Mouse (Mus musculus) hindbrain, embryonic 12.5 days (tissue): ENCODE data around the gene Kcnh4. TPM values are rescaled to one million over a fixed set of nuclear protein-coding genes. Genes with fewer than 3 reads are reported as not detected.

Experiments
- ATAC-seq: fragments of 200-750 bp; cut with Nextera tagmentation; 2 replicates; pipeline ENCODE4 v1.8.0; 2017; ENCODE audit warnings: moderate TSS enrichment; ENCODE audit not compliant: low FRiP score
- H3K27ac ChIP-seq: fragments of 300-500 bp; sonication (generic); 2 replicates; pipeline ENCODE4 v1.5.1; 2016; ENCODE audit warnings: mild to moderate bottlenecking
- H3K27me3 ChIP-seq: fragments of 300-500 bp; sonication (generic); 2 replicates; pipeline ENCODE4 v1.6.1; 2016; ENCODE audit warnings: mild to moderate bottlenecking
- H3K36me3 ChIP-seq: fragments of 300-500 bp; sonication (generic); 2 replicates; pipeline ENCODE4 v1.6.1; 2016; ENCODE audit warnings: mild to moderate bottlenecking
- H3K4me1 ChIP-seq: fragments of 300-500 bp; sonication (generic); 2 replicates; pipeline ENCODE4 v1.6.1; 2016
- H3K4me2 ChIP-seq: fragments of 300-500 bp; sonication (generic); replicated peaks from 2 replicates; pipeline ENCODE4 v1.6.1; 2016; ENCODE audit warnings: mild to moderate bottlenecking
- H3K4me3 ChIP-seq: fragments of 300-500 bp; sonication (generic); 2 replicates; pipeline ENCODE4 v1.5.1; 2016; ENCODE audit warnings: mild to moderate bottlenecking
- H3K9ac ChIP-seq: fragments of 300-500 bp; sonication (generic); 2 replicates; pipeline ENCODE4 v1.6.1; 2016; ENCODE audit warnings: mild to moderate bottlenecking, moderate library complexity
- H3K9me3 ChIP-seq: fragments of 300-500 bp; sonication (generic); replicated peaks from 2 replicates; pipeline ENCODE4 v1.6.1; 2016; ENCODE audit warnings: mild to moderate bottlenecking
- WGBS: fragments of 180-500 bp; shearing (Covaris S2); methylation state at CpG from one replicate; pipeline ENCODE4 v1.1.7; 2016; 5-methylcytosine and 5-hydroxymethylcytosine counted together
- polyA plus RNA-seq: library from polyadenylated mRNA; unstranded; fragments of >200 nt; fragmentation: Nextera tagmentation; extraction: Ambion mirVana; gene quantifications from 2 replicates; pipeline ENCODE4 v1.2.1, GENCODE M21; 2016

Gene Kcnh4
- polyA plus RNA-seq, 1 experiment from 2014 or later = 6.0 TPM

DNA sequence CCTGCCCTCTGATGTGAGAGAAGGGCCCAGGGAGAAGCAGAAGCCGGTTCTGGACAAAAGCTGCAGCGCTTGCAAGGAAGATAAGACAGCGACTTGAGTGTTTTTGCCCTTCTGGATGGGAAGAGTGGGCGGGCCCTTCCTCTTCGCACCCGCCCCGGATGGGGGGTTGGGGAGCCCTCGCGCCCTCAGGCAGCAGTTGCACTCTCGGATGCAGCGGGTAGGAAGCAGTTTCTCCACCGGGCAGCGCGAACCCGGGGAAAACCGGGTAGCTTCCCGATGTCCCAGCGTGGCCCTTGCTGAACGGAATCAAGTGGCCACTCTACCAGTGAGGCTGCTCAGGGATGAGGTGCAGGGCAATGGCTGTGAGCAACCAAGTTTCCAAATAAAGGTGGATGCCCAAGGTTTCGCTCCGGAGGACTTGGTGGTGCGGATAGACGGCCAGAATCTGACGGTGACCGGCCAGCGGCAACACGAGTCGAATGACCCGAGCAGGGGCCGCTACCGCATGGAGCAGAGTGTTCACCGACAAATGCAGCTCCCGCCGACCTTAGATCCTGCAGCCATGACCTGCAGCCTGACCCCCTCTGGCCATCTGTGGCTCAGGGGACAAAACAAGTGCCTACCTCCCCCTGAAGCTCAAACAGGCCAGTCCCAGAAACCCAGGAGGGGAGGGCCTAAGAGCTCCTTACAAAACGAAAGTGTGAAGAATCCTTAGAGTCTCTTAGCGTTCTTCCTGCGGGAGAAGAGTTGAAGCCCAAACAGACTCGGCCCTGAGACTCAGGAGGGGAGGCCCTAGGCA lies 45.8 kb downstream of the Kcnh4 start, which contains the start of gene Hspb9:
Gene Hspb9 (plus strand): TSS at position 116 of the 799 bp plus-strand sequence.
- H3K4me3 ChIP-seq = peak within 1 kb of the TSS; percentile 12
- H3K9me3 ChIP-seq = no peaks in the 10 kb centered on the region
- H3K4me1 ChIP-seq = peaks cover 30% of the 10 kb centered on the region
- H3K27me3 ChIP-seq = peaks cover 5% of the 10 kb centered on the region; the same call in 1 of the 2 replicates
- peak within 1 kb of the TSS; percentile 70 for H3K4me2 ChIP-seq
- no peak for ATAC-seq
- peaks cover 53% of the 10 kb centered on the region for H3K36me3 ChIP-seq
- peak within 1 kb of the TSS; percentile 47 for H3K9ac ChIP-seq
- peak within 1 kb of the TSS; percentile 44; the same call in 1 of the 2 replicates for H3K27ac ChIP-seq
- WGBS = 6% methylated on average over 38 of the region's 38 CpGs

DNA sequence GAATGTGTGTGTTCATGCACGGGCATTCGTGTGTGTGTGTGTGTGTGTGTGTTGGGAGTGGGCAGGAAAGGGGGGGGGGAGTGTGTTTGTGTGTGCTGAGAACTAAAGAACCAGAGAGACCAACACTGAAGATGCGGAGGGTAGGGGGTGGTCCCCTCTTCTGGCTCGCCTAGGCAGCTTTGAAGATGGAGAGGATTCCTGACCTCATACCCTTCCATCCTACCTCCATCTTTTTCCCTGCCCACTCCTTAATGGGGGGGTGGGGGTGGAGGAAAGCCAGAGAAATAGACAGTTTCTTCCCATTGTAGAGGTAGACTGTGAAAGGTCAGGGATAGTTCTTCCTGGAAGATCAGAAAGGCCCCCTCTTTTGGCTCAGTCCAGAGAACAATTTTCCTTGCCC lies 46.6 kb downstream of the Kcnh4 start:
- Histone ChIP-seq H3K27ac (no peak overlapping the region), H3K36me3 (peaks cover 53% of the 10 kb centered on the region), H3K9me3 (no peaks in the 10 kb centered on the region), H3K27me3 (peaks cover 5% of the 10 kb centered on the region; the same call in 1 of the 2 replicates), H3K9ac (peak overlapping the region; percentile 47; the same call in 1 of the 2 replicates), H3K4me1 (peaks cover 30% of the 10 kb centered on the region), H3K4me3 (peak overlapping the region; percentile 12; the same call in 1 of the 2 replicates), H3K4me2 (peak overlapping the region; percentile 45)
- ATAC-seq = no peak
- WGBS = 58% methylated on average over 4 of the region's 4 CpGs

DNA sequence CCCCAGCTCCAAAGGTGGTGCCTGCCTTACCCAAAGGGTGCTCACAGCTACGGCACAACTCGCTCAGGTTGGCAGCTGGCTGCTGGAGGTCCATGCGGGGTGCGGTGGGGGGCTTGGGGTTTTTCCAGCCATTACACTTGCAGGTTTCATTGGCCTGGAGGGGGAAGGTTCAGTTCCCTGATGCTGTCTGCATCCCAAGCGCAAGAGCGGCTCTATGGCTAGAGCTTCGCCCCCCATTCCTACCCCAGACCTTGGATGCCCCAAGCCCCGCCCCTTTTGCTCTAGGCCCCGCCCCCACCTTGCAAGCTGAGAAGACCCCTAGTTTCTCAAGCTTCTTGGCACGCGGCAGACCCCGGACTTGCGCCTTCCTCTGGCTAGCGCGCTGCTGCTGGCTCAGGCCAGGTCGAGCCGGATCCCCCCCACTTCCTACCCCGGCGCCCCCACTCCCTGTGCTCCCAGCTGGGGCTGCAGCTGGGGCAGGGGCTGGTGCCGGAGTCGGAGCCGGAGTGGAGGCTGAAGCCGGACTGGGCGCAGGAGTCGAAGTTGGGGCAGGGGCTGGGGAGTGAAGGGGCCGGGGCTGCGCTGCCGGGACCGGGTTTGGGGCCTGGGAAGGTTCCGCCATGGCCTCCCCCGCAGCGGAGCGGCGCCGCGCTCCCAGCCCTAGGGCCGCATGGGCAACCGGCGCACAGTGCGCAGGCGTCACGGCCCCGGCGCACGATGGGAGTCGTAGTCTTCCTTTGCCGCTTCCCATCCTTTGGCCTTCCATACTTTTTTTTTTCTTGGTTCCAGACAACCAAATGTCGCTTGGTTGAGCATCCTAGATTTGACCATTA lies 47.7 kb downstream of the Kcnh4 start, which contains the start of gene Kat2a:
Gene Kat2a (minus strand): TSS at position 683 of the 833 bp plus-strand sequence.
- H3K4me1 ChIP-seq = peaks cover 30% of the 10 kb centered on the region
- H3K4me3 ChIP-seq = peak within 1 kb of the TSS; percentile 86
- H3K36me3 ChIP-seq = peaks cover 53% of the 10 kb centered on the region
- WGBS = 2% methylated on average over 37 of the region's 48 CpGs
- peaks cover 5% of the 10 kb centered on the region; the same call in 1 of the 2 replicates for H3K27me3 ChIP-seq
- peak; percentile 85 for ATAC-seq
- peak within 1 kb of the TSS; percentile 80 for H3K9ac ChIP-seq
- H3K27ac ChIP-seq = peak within 1 kb of the TSS; percentile 77
- no peaks in the 10 kb centered on the region for H3K9me3 ChIP-seq
- peak within 1 kb of the TSS; percentile 70 for H3K4me2 ChIP-seq

DNA sequence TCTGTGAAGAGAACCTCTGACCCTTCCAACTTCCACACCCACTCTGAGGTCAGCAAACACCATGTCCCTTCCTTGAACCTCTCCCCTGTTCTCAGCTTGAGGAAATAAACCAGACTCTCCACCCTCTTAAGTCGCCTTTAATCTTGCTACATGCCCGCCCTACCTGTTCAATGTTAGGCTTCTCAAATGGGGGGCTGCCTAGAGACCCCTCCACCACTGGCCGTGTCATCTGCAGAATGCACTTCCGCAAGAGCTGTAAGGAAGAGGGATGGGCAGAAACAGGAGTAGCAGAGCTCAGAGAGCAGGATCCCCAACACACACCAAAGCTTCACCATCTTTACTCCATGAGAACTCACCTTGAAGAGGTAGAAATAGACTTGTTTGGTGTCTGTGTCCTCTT lies 48.8 kb downstream of the Kcnh4 start:
- H3K9ac ChIP-seq = peak overlapping the region; percentile 80; the same call in 1 of the 2 replicates
- H3K36me3 ChIP-seq = peaks cover 52% of the 10 kb centered on the region
- 89% methylated on average over 4 of the region's 4 CpGs for WGBS
- peaks cover 5% of the 10 kb centered on the region; the same call in 1 of the 2 replicates for H3K27me3 ChIP-seq
- no peak for ATAC-seq
- no peak overlapping the region for H3K27ac ChIP-seq
- no peaks in the 10 kb centered on the region for H3K9me3 ChIP-seq
- H3K4me1 ChIP-seq = peaks cover 30% of the 10 kb centered on the region
- no peak overlapping the region for H3K4me3 ChIP-seq
- peak overlapping the region; percentile 70 for H3K4me2 ChIP-seq

DNA sequence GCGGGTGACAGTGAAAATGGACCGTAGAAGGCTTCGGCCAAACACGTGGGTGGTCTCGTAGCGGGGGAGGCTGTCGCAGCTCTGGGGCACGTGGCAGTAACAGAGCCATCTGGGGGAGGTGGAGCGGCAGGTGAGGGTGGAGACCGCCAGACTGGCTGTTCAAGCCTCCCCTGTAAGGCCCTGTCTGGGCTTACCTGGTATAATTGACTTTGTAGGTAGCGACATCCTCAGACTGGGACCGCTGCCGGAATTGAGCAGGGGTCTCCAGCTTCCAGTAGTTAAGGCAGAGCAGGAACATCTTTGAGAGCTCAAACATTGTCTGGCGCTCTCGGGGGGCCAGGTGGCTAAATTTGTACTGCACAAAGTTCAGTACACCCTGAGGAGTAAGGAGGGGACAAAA lies 49.2 kb downstream of the Kcnh4 start:
- Histone ChIP-seq H3K9me3 (no peaks in the 10 kb centered on the region), H3K4me3 (no peak overlapping the region), H3K27ac (no peak overlapping the region), H3K27me3 (peaks cover 5% of the 10 kb centered on the region; the same call in 1 of the 2 replicates), H3K4me2 (no peak overlapping the region), H3K4me1 (peaks cover 30% of the 10 kb centered on the region), H3K9ac (no peak overlapping the region), H3K36me3 (peaks cover 52% of the 10 kb centered on the region)
- ATAC-seq = no peak
- 95% methylated on average over 15 of the region's 15 CpGs for WGBS

DNA sequence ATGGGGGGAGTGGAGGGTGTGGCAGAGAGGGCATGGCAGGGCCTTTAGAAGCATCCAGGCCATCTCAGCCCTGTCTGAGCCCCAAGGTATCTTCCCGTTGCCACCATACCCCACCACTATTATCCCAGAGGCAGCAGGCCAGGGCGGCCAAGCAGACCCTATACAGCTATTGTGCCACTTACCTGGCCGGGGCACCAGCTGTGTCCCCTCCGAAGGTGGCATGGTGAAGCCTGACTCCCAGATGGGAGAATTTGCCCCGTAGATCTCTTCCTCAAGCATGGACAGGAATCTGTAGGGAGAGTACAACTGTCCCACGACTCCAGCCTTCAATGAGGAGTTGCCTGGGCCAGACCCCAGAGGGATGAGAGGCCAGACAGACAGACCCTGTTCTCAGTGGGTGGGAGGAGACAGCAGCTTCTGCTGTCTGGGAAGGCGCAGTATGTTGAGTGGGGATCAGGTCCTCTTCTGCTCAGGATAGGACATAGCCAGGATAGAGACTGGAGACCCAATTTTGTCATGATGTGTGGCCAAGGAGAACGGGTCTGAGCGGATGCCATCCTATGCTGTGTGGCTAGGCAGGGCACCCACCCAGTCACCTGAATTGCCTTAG lies 50.4 kb downstream of the Kcnh4 start:
- Histone ChIP-seq H3K9ac (no peak overlapping the region), H3K27ac (no peak overlapping the region), H3K27me3 (peaks cover 5% of the 10 kb centered on the region; the same call in 1 of the 2 replicates), H3K4me1 (peaks cover 25% of the 10 kb centered on the region), H3K4me3 (no peak overlapping the region), H3K36me3 (peaks cover 62% of the 10 kb centered on the region), H3K9me3 (no peaks in the 10 kb centered on the region), H3K4me2 (no peak overlapping the region)
- no peak for ATAC-seq
- WGBS = 92% methylated on average over 9 of the region's 9 CpGs

DNA sequence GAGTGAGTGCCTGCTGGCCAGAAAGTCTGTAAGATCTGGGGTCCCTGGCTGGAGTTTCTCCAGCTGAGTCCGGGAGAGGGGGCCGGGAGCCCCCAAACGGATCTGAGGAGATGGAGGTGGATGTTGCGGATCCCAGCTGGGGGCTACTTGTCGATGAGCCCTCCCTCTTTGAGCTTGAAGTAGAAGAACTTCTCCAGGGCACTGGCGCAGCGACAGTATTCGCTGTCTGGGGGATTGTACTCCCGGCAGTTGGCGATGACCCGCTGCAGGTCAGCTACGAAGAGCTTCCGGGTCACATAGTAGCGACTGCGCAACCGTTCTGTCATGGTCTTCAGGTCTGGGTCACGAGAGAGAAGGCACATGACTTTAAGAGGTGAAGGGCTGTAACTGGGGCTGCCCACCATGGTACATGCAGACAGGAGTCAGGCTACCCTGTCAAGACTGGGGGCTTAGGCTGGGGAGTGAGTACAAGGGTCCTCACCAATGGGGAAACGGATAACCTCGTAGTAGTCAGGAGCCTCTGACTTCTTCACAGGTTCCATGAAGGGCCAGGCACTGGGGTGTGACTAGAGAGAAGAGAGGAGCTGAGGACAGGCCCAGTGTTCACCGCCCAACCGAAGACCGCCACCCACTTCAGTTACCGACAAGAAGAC lies 54.5 kb downstream of the Kcnh4 start:
- peaks cover 6% of the 10 kb centered on the region; the same call in 1 of the 2 replicates for H3K27me3 ChIP-seq
- H3K9ac ChIP-seq = no peak overlapping the region
- no peak overlapping the region for H3K4me3 ChIP-seq
- H3K36me3 ChIP-seq = peaks cover 59% of the 10 kb centered on the region
- no peaks in the 10 kb centered on the region for H3K9me3 ChIP-seq
- H3K4me1 ChIP-seq = peaks cover 8% of the 10 kb centered on the region; the same call in 1 of the 2 replicates
- WGBS = 92% methylated on average over 23 of the region's 23 CpGs
- H3K27ac ChIP-seq = no peak overlapping the region
- H3K4me2 ChIP-seq = no peak overlapping the region
- no peak for ATAC-seq

DNA sequence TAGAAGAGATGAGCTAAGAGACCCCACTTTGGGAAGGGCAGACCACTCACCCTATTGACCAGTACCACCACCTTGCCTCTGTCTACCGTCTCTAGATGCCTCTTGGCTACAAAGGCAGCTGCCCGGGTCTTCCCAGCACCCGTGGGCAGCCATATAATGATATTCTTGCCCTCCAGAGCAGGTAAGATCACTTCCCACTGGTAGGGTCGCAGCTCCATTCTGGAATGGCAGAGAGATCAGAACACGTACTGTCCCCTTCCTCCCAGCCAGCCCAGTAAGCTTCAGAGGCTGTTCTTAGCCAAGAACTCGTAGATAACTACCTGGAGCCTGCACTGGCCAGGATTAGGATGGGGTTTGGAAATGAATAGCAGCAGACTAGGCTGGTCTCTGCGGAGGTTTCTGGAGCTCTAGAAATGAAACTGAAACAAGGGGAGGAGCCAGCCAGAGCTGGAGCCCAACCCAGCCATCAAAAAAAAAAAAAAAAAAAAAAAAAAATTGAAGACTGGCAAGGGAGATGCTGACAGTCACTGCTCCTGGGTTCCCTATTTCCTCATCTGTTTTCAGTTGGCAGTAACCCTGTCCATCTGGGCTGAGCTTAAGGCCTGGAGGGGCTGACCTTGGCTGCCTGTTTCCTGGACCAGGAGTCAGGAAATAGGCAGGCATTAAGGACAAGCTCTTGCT lies 55.8 kb downstream of the Kcnh4 start, which contains the start of gene Dhx58:
Gene Dhx58 (minus strand): TSS at position 421 of the 681 bp plus-strand sequence.
- peaks cover 6% of the 10 kb centered on the region; the same call in 1 of the 2 replicates for H3K27me3 ChIP-seq
- no peak within 1 kb of the TSS for H3K27ac ChIP-seq
- H3K9ac ChIP-seq = no peak within 1 kb of the TSS
- H3K36me3 ChIP-seq = peaks cover 46% of the 10 kb centered on the region
- peaks cover 8% of the 10 kb centered on the region; the same call in 1 of the 2 replicates for H3K4me1 ChIP-seq
- no peak within 1 kb of the TSS for H3K4me2 ChIP-seq
- ATAC-seq = no peak
- H3K9me3 ChIP-seq = no peaks in the 10 kb centered on the region
- WGBS = 70% methylated on average over 7 of the region's 7 CpGs
- no peak within 1 kb of the TSS for H3K4me3 ChIP-seq

DNA sequence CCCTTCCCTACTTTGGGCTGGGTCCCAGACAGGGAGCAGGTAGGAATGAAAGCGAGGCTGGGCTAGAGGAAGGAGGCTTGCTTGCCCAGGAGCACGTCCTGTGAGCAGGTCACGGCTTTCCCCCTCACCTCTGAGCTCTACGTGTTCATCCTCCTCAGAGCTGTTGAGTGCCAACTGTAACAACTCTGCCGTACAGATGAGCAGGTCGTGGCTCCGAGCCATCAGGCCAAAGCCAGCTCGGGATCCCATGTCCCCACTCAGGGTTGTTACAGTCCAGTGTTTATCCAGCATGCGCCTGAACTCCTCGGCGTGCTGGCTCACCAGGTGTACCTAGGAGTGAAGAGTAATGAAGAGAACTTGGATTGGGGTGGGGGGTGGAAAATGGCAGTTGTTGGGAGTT lies 56.4 kb downstream of the Kcnh4 start:
- Histone ChIP-seq H3K4me1 (peaks cover 8% of the 10 kb centered on the region; the same call in 1 of the 2 replicates), H3K4me3 (no peak overlapping the region), H3K9ac (no peak overlapping the region), H3K9me3 (no peaks in the 10 kb centered on the region), H3K36me3 (peaks cover 40% of the 10 kb centered on the region), H3K27me3 (peaks cover 6% of the 10 kb centered on the region; the same call in 1 of the 2 replicates), H3K27ac (no peak overlapping the region), H3K4me2 (no peak overlapping the region)
- WGBS = 68% methylated on average over 11 of the region's 11 CpGs
- no peak for ATAC-seq

DNA sequence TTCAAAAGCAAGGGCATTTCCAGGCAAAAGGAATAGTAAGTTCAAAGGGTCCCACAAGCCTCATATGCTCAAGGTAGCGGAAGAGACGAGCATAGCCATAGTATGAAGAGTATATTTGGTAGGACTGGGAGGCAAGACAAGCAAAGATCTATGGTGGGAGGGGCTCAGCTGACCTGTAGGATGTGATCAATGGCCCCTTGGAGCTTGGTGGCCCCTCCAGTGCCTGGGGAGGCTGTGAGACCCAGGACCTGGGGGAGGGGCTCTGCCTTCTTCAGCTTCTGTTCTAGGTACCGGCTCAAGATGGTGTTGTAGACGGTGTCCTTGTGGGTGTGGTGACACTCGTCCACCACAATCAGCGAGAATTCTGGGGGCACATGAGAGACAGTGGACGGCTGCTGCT lies 56.8 kb downstream of the Kcnh4 start:
- H3K27ac ChIP-seq = no peak overlapping the region
- peak overlapping the region; percentile 25; the same call in 1 of the 2 replicates for H3K4me2 ChIP-seq
- H3K27me3 ChIP-seq = peaks cover 6% of the 10 kb centered on the region; the same call in 1 of the 2 replicates
- no peak overlapping the region for H3K9ac ChIP-seq
- H3K9me3 ChIP-seq = no peaks in the 10 kb centered on the region
- 43% methylated on average over 7 of the region's 7 CpGs for WGBS
- peaks cover 8% of the 10 kb centered on the region; the same call in 1 of the 2 replicates for H3K4me1 ChIP-seq
- H3K4me3 ChIP-seq = no peak overlapping the region
- no peak for ATAC-seq
- peaks cover 36% of the 10 kb centered on the region for H3K36me3 ChIP-seq
